Mouse (Mus musculus) testis, adult 10 weeks (tissue): ENCODE measurements around the gene Hlf. TPM values are rescaled to one million over a fixed set of nuclear protein-coding genes. Genes with fewer than 3 reads are reported as not detected.

Experiments
- polyA plus RNA-seq: library from polyadenylated mRNA; stranded (reverse); fragments of 350-450 nt; fragmentation: Illumina TruSeq; extraction: RNeasy Lipid Tissue Mini Kit (QIAGEN cat#74804); gene quantifications from one replicate; pipeline ENCODE4 v1.2.3, GENCODE M21; 2014; ENCODE audit warnings: low read depth, low replicate concordance

Hlf gene
- polyA plus RNA-seq: 1.7 TPM

DNA sequence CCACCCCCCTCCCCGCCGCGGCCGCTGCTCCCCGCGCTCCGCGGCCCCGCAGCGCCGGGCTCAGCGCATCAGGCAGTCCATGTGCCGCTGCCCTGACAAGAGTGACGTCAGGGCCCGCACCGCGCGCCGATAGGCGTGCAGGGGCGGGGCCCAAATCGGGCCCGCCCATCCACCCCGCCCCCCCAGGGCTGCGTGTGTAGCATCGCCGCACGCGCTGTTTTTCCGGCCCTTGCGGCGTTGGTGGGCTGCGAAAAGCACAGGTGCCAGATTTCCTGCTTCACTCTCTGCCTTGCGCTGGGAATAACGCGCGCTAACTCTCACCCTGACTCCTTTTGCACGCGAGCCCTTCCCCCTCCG lies at the start of gene Hlf:
TSS of gene Hlf (minus strand) at position 79 of the 357 bp plus-strand sequence.

Other genes starting within 250 kb of the Hlf start
- gene Gm45716, start 203.2 kb downstream of the Hlf start, polyA plus RNA-seq: 2.3 TPM
- 5.4 TPM for gene Mmd, start 141.4 kb downstream of the Hlf start, polyA plus RNA-seq
- gene Stxbp4, start 247.2 kb upstream of the Hlf start, polyA plus RNA-seq: 8.1 TPM
- gene Cox11, start 247.3 kb upstream of the Hlf start, polyA plus RNA-seq: 49.8 TPM